Mouse (Mus musculus): ENCODE measurements at regions not wholly inside any gene's neighbourhood (a gene's known extent, or its start where the extent isn't known, plus 50 kb on each side); places are given as distances from the start of the nearest gene placed in this dataset.

DNA sequence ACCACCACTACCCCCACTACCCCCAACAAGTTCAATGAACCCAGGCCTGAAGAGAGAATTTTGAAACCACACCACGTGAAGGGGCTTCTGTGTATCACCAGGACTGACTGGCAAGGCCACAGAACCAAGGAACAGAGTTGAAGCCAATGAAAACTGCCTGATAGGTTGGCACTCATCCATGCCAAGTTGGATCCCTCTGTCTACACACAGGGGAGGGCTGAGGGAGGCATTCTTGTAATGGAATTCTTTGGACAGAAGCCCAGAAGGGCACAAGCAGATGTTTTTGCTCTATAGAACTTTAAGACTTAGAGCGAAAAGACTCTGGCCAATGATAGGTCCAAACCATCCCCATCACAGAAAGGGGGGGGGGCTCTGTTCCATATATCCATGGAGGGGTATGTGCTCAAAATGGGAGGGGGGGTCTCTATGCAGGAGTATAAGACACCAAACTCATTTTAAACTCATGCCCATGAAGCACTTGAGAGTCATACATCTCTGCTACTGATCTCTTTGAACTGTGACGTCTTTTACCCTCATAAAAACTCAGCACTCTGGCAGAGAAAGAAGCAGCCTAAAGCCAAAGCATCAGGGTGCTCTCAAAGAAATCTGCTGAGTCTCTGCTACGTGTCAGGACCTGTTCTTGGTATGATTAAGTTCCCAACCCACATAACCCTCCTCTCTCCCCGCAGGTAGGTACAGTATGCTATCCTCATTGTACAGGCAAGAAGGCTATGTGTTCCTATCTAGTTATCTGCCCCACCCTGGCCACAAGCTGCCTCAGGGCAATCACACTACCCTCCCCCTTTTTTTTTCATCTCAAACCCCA lies 567.1 kb downstream of the Insc start:
- WGBS, result 70% methylated on average over 5 of the region's 5 CpGs
- H3K4me3 ChIP-seq (ENCODE audit: control insufficient read depth, insufficient read depth, low read length), result no peak overlapping the region
- no peak for DNase-seq
- H3K4me1 ChIP-seq (replicated peaks; ENCODE audit: control insufficient read depth, insufficient read depth, low read length), result peaks cover 4% of the 10 kb centered on the region; the same call in 1 of the 2 replicates
- H3K36me3 ChIP-seq (ENCODE audit: control insufficient read depth, insufficient read depth, low read length), result no peaks in the 10 kb centered on the region
- TF ChIP-seq POLR2A (IDR thresholded peaks at IDR 0.05; ENCODE audit: control insufficient read depth, extremely low read depth, insufficient read depth, low read length, poor library complexity), result no peak
- TF ChIP-seq CTCF (IDR thresholded peaks at IDR 0.05; ENCODE audit: borderline replicate concordance, control insufficient read depth, extremely low read depth, insufficient read depth, low read length, poor library complexity), result no peak
- no peaks in the 10 kb centered on the region for H3K27me3 ChIP-seq (ENCODE audit: control insufficient read depth, insufficient read depth, low read length)
- H3K27ac ChIP-seq (ENCODE audit: control insufficient read depth, insufficient read depth, low read length), result no peak overlapping the region

DNA sequence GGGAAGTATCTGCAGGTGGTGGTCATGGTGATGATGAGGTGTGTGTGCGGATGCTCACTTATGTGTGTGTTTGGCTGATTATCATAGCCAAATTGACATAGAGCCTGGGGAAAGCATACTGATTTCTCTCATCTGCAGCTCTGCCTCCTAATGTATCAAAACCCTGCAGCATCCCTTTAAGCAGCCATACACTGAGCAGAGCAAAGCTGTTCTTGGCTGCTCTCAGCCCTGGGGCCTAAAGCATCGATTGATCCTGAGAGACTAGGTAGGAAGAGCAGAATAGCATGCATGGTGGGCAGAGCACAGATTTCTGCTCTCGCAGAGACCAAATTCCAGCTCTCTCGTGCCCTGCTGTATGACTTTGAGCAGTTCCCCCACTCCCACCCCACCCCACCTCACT lies 576.0 kb downstream of the Insc start:
- WGBS, result 91% methylated on average over 4 of the region's 4 CpGs
- TF ChIP-seq POLR2A (IDR thresholded peaks at IDR 0.05; ENCODE audit: control insufficient read depth, extremely low read depth, insufficient read depth, low read length, poor library complexity) (no peak), CTCF (IDR thresholded peaks at IDR 0.05; ENCODE audit: borderline replicate concordance, control insufficient read depth, extremely low read depth, insufficient read depth, low read length, poor library complexity) (no peak)

DNA sequence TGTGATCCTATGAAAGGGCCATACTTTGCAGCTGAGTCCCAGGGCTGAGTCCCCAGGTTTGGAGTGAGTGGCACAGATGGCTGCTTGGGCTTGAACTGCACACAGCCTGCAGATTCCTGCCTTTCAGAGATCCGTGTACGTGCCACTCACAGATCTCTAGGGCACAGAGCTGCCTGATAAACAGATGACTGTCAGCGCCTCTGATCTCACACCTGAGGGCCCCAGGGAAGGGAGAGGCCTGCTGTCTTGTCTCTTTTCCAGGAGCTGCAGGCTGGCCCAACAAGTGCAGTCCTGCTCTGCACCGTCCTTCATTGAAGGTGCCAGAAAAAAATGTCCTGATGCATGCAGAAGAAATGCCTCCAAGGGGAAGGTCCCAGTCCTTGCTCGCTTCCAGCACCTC lies 579.5 kb downstream of the Insc start:
- no peak overlapping the region for H3K27ac ChIP-seq (ENCODE audit: control insufficient read depth, insufficient read depth, low read length)
- peaks cover 26% of the 10 kb centered on the region for H3K4me1 ChIP-seq (replicated peaks; ENCODE audit: control insufficient read depth, insufficient read depth, low read length)
- DNase-seq, result no peak
- TF ChIP-seq POLR2A (IDR thresholded peaks at IDR 0.05; ENCODE audit: control insufficient read depth, extremely low read depth, insufficient read depth, low read length, poor library complexity), result no peak
- TF ChIP-seq CTCF (IDR thresholded peaks at IDR 0.05; ENCODE audit: borderline replicate concordance, control insufficient read depth, extremely low read depth, insufficient read depth, low read length, poor library complexity), result no peak
- no peaks in the 10 kb centered on the region for H3K27me3 ChIP-seq (ENCODE audit: control insufficient read depth, insufficient read depth, low read length)
- no peaks in the 10 kb centered on the region for H3K36me3 ChIP-seq (ENCODE audit: control insufficient read depth, insufficient read depth, low read length)
- H3K4me3 ChIP-seq (ENCODE audit: control insufficient read depth, insufficient read depth, low read length), result no peak overlapping the region
- 34% methylated on average over 5 of the region's 5 CpGs for WGBS

More for the DNA sequence above, 576.0 kb downstream of the Insc start:
- H3K27me3 ChIP-seq (ENCODE audit: control insufficient read depth, insufficient read depth, low read length), result no peaks in the 10 kb centered on the region
- no peak for DNase-seq
- H3K4me1 ChIP-seq (replicated peaks; ENCODE audit: control insufficient read depth, insufficient read depth, low read length), result peaks cover 26% of the 10 kb centered on the region
- H3K27ac ChIP-seq (ENCODE audit: control insufficient read depth, insufficient read depth, low read length), result no peak overlapping the region
- no peak overlapping the region for H3K4me3 ChIP-seq (ENCODE audit: control insufficient read depth, insufficient read depth, low read length)
- no peaks in the 10 kb centered on the region for H3K36me3 ChIP-seq (ENCODE audit: control insufficient read depth, insufficient read depth, low read length)

DNA sequence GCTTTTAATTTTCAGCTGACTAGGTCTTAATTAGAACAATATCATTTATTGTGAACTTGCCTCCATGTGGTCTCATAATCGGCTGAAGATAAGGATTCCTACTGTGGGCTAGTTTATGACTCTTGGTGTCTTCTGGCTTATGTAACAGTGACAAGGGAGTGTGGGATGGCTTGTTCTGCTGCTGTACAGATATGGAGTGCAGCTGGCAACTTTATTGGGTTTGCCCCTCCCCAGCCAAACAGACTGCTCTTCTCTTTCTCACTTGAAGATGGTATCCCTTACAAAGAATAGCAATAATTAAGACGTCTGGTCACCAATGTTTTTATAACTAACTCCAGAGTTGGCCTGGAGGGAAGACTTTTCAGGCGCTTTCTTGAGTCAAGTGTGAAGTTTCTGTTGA lies 584.8 kb downstream of the Insc start:
- TF ChIP-seq POLR2A (IDR thresholded peaks at IDR 0.05; ENCODE audit: control insufficient read depth, extremely low read depth, insufficient read depth, low read length, poor library complexity), result no peak
- no peak for TF ChIP-seq CTCF (IDR thresholded peaks at IDR 0.05; ENCODE audit: borderline replicate concordance, control insufficient read depth, extremely low read depth, insufficient read depth, low read length, poor library complexity)
- Histone ChIP-seq H3K36me3 (ENCODE audit: control insufficient read depth, insufficient read depth, low read length) (no peaks in the 10 kb centered on the region), H3K4me3 (ENCODE audit: control insufficient read depth, insufficient read depth, low read length) (no peak overlapping the region), H3K4me1 (replicated peaks; ENCODE audit: control insufficient read depth, insufficient read depth, low read length) (peaks cover 6% of the 10 kb centered on the region), H3K27ac (ENCODE audit: control insufficient read depth, insufficient read depth, low read length) (no peak overlapping the region), H3K27me3 (ENCODE audit: control insufficient read depth, insufficient read depth, low read length) (no peaks in the 10 kb centered on the region)
- DNase-seq, result no peak
- WGBS, result 95% methylated on average over 3 of the region's 3 CpGs

DNA sequence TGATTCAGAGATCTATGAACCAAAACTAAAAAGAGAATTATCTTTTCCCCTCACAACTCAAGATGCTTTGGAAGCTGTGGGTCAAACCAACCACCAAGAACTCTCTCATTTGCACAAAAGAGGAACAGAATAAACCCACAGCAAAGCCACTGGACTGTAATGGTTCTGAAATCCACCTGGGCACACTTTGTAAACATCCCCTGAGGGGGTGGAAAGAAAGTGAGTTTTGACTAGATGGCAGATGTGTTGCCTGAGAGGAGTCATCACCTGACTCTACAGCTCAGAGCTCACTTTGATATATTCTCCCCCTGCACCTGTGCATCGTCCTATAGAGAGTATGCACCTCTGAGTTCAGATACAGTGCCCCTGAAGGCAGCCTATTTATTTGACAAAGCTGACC lies 588.2 kb downstream of the Insc start:
- 3% methylated on average over 1 of the region's 1 CpGs for WGBS
- no peak for DNase-seq
- H3K4me3 ChIP-seq (ENCODE audit: control insufficient read depth, insufficient read depth, low read length), result no peak overlapping the region
- H3K27me3 ChIP-seq (ENCODE audit: control insufficient read depth, insufficient read depth, low read length), result no peaks in the 10 kb centered on the region
- no peaks in the 10 kb centered on the region for H3K36me3 ChIP-seq (ENCODE audit: control insufficient read depth, insufficient read depth, low read length)
- no peak overlapping the region for H3K27ac ChIP-seq (ENCODE audit: control insufficient read depth, insufficient read depth, low read length)
- H3K4me1 ChIP-seq (replicated peaks; ENCODE audit: control insufficient read depth, insufficient read depth, low read length), result peaks cover 2% of the 10 kb centered on the region; the same call in 1 of the 2 replicates
- TF ChIP-seq POLR2A (IDR thresholded peaks at IDR 0.05; ENCODE audit: control insufficient read depth, extremely low read depth, insufficient read depth, low read length, poor library complexity) (no peak), CTCF (IDR thresholded peaks at IDR 0.05; ENCODE audit: borderline replicate concordance, control insufficient read depth, extremely low read depth, insufficient read depth, low read length, poor library complexity) (no peak)

DNA sequence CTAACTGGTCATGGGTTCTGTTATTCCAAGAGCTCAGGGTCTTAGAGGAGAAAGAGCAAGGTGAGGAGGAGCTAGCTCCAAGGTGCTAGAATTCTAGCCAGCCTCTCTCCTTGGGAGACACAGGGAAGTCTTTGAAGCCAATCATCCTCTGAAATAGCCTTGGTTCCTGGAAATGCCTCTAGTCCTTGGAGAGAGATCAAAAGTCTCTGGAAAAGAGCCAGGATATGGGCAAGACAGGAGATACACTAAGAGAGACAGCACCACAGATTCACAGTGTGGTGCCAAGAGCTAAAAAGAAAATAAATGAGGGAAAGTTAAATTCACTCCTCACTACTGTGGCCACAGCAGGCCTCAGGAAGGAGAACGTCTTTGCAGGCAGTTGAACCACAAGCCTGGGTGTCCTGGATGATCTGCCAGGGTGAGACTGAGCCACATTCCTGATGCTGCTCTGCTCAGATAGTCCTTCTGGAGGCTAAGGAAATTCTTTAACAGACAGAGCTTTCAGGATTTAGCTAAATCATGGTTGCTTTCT lies 589.6 kb downstream of the Insc start:
- Histone ChIP-seq H3K4me3 (ENCODE audit: control insufficient read depth, insufficient read depth, low read length) (no peak overlapping the region), H3K27me3 (ENCODE audit: control insufficient read depth, insufficient read depth, low read length) (no peaks in the 10 kb centered on the region), H3K36me3 (ENCODE audit: control insufficient read depth, insufficient read depth, low read length) (no peaks in the 10 kb centered on the region), H3K4me1 (replicated peaks; ENCODE audit: control insufficient read depth, insufficient read depth, low read length) (peaks cover 2% of the 10 kb centered on the region; the same call in 1 of the 2 replicates), H3K27ac (ENCODE audit: control insufficient read depth, insufficient read depth, low read length) (no peak overlapping the region)
- no peak for TF ChIP-seq POLR2A (IDR thresholded peaks at IDR 0.05; ENCODE audit: control insufficient read depth, extremely low read depth, insufficient read depth, low read length, poor library complexity)
- TF ChIP-seq CTCF (IDR thresholded peaks at IDR 0.05; ENCODE audit: borderline replicate concordance, control insufficient read depth, extremely low read depth, insufficient read depth, low read length, poor library complexity), result no peak
- 55% methylated on average over 1 of the region's 1 CpGs for WGBS
- DNase-seq, result no peak
